Mouse (Mus musculus): ENCODE data around the gene Zfp358. TPM values are rescaled to one million over a fixed set of nuclear protein-coding genes. Genes with fewer than 3 reads are reported as not detected.

The Zfp358 gene
- total and polyA plus RNA-seq, 2 experiments from 2014 or later: 25.0 to 59.7 TPM

DNA sequence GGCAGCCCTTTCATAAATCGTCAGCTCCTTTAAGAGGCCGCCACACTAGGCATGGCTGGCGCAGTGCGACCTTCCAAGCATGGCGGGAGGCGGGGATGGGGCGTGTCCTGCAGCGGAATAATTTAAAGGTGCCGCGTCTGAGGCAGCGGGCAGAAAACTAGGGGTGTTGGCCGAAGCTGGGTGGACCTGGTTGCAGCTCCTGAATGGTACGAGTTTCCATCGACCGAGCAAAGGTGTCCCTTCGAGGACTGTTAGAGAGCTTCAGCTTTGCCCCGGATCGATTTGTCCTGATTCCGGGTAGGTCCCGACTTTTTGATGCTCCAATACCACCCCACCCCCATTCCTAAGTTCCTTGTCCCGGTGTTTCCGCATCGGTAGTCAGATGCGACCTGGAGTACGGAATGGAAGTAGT, 22.3 kb downstream of the Zfp358 start, which contains the start of gene Pnpla6:
TSS of gene Pnpla6 (plus strand) at position 125 of the 412 bp plus-strand sequence.
- TF ChIP-seq CTCF (IDR thresholded peaks at IDR 0.05; ENCODE audit: low read depth) (no peak), EP300 (IDR thresholded peaks at IDR 0.05; ENCODE audit: low read depth) (no peak)
- H3K9ac ChIP-seq (replicated peaks; ENCODE audit: low read depth, low read length): peak within 1 kb of the TSS; percentile 49
- peak; percentile 81 for DNase-seq (ENCODE audit: low spot score)
- no peaks in the 10 kb centered on the region for H3K9me3 ChIP-seq (replicated peaks; ENCODE audit: control insufficient read depth, low read length)
- under 1% methylated on average over 25 of the region's 25 CpGs for WGBS
- ATAC-seq (ENCODE audit: insufficient read depth, low read depth): peak; percentile 68
- peaks cover 5% of the 10 kb centered on the region; the same call in 1 of the 2 replicates for H3K4me1 ChIP-seq (ENCODE audit: control insufficient read depth, insufficient read depth)
- peak within 1 kb of the TSS; percentile 68 for H3K27ac ChIP-seq (ENCODE audit: low read depth)
- peak within 1 kb of the TSS; percentile 97 for H3K4me2 ChIP-seq (ENCODE audit: low read depth, low read length)
- H3K27me3 ChIP-seq (ENCODE audit: control insufficient read depth, insufficient read depth, low read length): no peaks in the 10 kb centered on the region
- H3K4me3 ChIP-seq (ENCODE audit: low read depth, low read length): peak within 1 kb of the TSS; percentile 71
- H3K36me3 ChIP-seq (replicated peaks; ENCODE audit: control insufficient read depth, insufficient read depth, low read length): peaks cover 21% of the 10 kb centered on the region

GRCm38 (mm10) chr8:3515771-3516417, 23.0 kb downstream of the Zfp358 start:
- peak overlapping the region; percentile 97 for H3K4me2 ChIP-seq (ENCODE audit: low read depth, low read length)
- peaks cover 15% of the 10 kb centered on the region for H3K36me3 ChIP-seq (replicated peaks; ENCODE audit: control insufficient read depth, insufficient read depth, low read length)
- ATAC-seq (ENCODE audit: insufficient read depth, low read depth): peak; percentile 45
- DNase-seq (ENCODE audit: low spot score): peak; percentile 30
- peak overlapping the region; percentile 71 for H3K4me3 ChIP-seq (ENCODE audit: low read depth, low read length)
- peak overlapping the region; percentile 68 for H3K27ac ChIP-seq (ENCODE audit: low read depth)
- H3K9ac ChIP-seq (replicated peaks; ENCODE audit: low read depth, low read length): peak overlapping the region; percentile 49
- no peak for TF ChIP-seq EP300 (IDR thresholded peaks at IDR 0.05; ENCODE audit: low read depth)
- no peak for TF ChIP-seq CTCF (IDR thresholded peaks at IDR 0.05; ENCODE audit: low read depth)
- no peaks in the 10 kb centered on the region for H3K27me3 ChIP-seq (ENCODE audit: control insufficient read depth, insufficient read depth, low read length)
- peaks cover 5% of the 10 kb centered on the region; the same call in 1 of the 2 replicates for H3K4me1 ChIP-seq (ENCODE audit: control insufficient read depth, insufficient read depth)
- WGBS: under 1% methylated on average over 25 of the region's 25 CpGs
- H3K9me3 ChIP-seq (replicated peaks; ENCODE audit: control insufficient read depth, low read length): no peaks in the 10 kb centered on the region

DNA sequence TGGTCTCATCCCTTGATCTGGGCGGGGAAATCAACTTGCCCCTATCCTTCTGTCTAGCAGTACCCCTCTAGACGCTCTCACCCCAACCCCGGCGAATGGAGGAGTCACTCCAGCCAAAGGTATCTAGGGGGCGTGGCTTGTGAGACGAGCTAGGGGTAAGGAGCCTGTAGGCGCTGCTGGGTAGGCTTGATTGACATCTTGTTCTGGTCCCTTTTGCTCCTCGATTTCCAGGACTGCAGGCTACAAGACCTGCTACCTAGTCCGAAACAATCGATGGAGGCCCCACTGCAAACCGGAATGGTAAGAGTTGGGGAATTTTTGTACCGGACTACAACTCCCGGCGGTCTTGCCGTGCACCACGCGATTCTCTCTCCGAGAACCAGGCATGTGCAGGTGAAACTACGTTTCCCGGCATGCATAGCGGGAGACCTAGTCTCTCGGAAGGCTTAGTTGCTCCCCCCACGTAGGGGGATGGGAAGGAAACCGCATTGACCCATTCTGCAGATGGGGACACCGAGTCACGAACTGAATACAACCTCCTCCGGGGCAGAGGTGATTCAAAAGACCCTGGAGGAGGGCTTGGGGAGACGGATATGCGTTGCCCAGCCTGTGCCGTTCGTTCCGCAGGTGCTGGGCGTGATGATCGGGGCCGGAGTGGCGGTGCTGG, 23.6 kb downstream of the Zfp358 start:
- Histone ChIP-seq H3K36me3 (replicated peaks; ENCODE audit: control insufficient read depth, insufficient read depth, low read length) (peaks cover 16% of the 10 kb centered on the region), H3K4me2 (ENCODE audit: low read depth, low read length) (peak overlapping the region; percentile 97), H3K27me3 (ENCODE audit: control insufficient read depth, insufficient read depth, low read length) (no peaks in the 10 kb centered on the region), H3K27ac (ENCODE audit: low read depth) (peak overlapping the region; percentile 71), H3K9ac (replicated peaks; ENCODE audit: low read depth, low read length) (peak overlapping the region; percentile 49), H3K9me3 (replicated peaks; ENCODE audit: control insufficient read depth, low read length) (no peaks in the 10 kb centered on the region), H3K4me1 (ENCODE audit: control insufficient read depth, insufficient read depth) (peaks cover 5% of the 10 kb centered on the region; the same call in 1 of the 2 replicates), H3K4me3 (ENCODE audit: low read depth, low read length) (peak overlapping the region; percentile 71)
- WGBS: 1% methylated on average over 36 of the region's 36 CpGs
- TF ChIP-seq CTCF (IDR thresholded peaks at IDR 0.05; ENCODE audit: low read depth): no peak
- no peak for TF ChIP-seq EP300 (IDR thresholded peaks at IDR 0.05; ENCODE audit: low read depth)
- peak; percentile 82 for ATAC-seq (ENCODE audit: insufficient read depth, low read depth)
- DNase-seq (ENCODE audit: low spot score): peak; percentile 87

- Histone ChIP-seq H3K27ac (ENCODE audit: low read depth) (peak overlapping the region; percentile 71), H3K4me3 (ENCODE audit: low read depth, low read length) (peak overlapping the region; percentile 71)
- no peak for DNase-seq (ENCODE audit: low spot score)
These were observed 24.2 kb downstream of the Zfp358 start for GRCm38 (mm10) chr8:3517117-3517495.

GRCm38 (mm10) chr8:3522007-3522697, 29.2 kb downstream of the Zfp358 start:
- Histone ChIP-seq H3K4me3 (ENCODE audit: low read depth, low read length) (no peak overlapping the region), H3K27me3 (ENCODE audit: control insufficient read depth, insufficient read depth, low read length) (no peaks in the 10 kb centered on the region), H3K4me1 (ENCODE audit: control insufficient read depth, insufficient read depth) (peaks cover under 1% of the 10 kb centered on the region; the same call in 1 of the 2 replicates), H3K9ac (replicated peaks; ENCODE audit: low read depth, low read length) (no peak overlapping the region), H3K36me3 (replicated peaks; ENCODE audit: control insufficient read depth, insufficient read depth, low read length) (peaks cover 39% of the 10 kb centered on the region), H3K27ac (ENCODE audit: low read depth) (no peak overlapping the region), H3K4me2 (ENCODE audit: low read depth, low read length) (no peak overlapping the region), H3K9me3 (replicated peaks; ENCODE audit: control insufficient read depth, low read length) (no peaks in the 10 kb centered on the region)
- no peak for DNase-seq (ENCODE audit: low spot score)
- ATAC-seq (ENCODE audit: insufficient read depth, low read depth): no peak
- TF ChIP-seq CTCF (IDR thresholded peaks at IDR 0.05; ENCODE audit: low read depth) (no peak), EP300 (IDR thresholded peaks at IDR 0.05; ENCODE audit: low read depth) (no peak)
- WGBS: 84% methylated on average over 13 of the region's 13 CpGs

More at GRCm38 (mm10) chr8:3517117-3517495, 24.2 kb downstream of the Zfp358 start:
- peak overlapping the region; percentile 49 for H3K9ac ChIP-seq (replicated peaks; ENCODE audit: low read depth, low read length)
- peaks cover 18% of the 10 kb centered on the region for H3K36me3 ChIP-seq (replicated peaks; ENCODE audit: control insufficient read depth, insufficient read depth, low read length)
- no peaks in the 10 kb centered on the region for H3K27me3 ChIP-seq (ENCODE audit: control insufficient read depth, insufficient read depth, low read length)
- 6% methylated on average over 16 of the region's 16 CpGs for WGBS
- H3K4me1 ChIP-seq (ENCODE audit: control insufficient read depth, insufficient read depth): peaks cover 5% of the 10 kb centered on the region; the same call in 1 of the 2 replicates
- H3K4me2 ChIP-seq (ENCODE audit: low read depth, low read length): peak overlapping the region; percentile 97
- no peak for TF ChIP-seq EP300 (IDR thresholded peaks at IDR 0.05; ENCODE audit: low read depth)
- no peak for TF ChIP-seq CTCF (IDR thresholded peaks at IDR 0.05; ENCODE audit: low read depth)
- peak; percentile 10; the same call in 1 of the 2 replicates for ATAC-seq (ENCODE audit: insufficient read depth, low read depth)
- H3K9me3 ChIP-seq (replicated peaks; ENCODE audit: control insufficient read depth, low read length): no peaks in the 10 kb centered on the region

Measured in heart, postnatal 0 days (tissue).